Comparison of ENCODE assay signal across 17 mouse cellular contexts in genomic region chr7:98551041-98551440, GRCm38 (mm10).
DNase-seq lines count a peak whose midpoint lies in the region; ATAC-seq and TF ChIP-seq lines count a peak whose summit lies in the region.
"Had no signal": no experiment of that assay in that cellular context is flagged by ENCODE, and none has a peak within 500 bp of the region (broad histone marks: within the 10 kb centered on the region; RNA-seq: fewer than 3 reads in every experiment).

No protein-coding gene starts in this region.

- intact Hi-C loops in heart, postnatal 10 days (cut with DNase I), result no loop called here

- TF ChIP-seq EP300 in stomach, postnatal 0 days (optimal IDR thresholded peaks at IDR 0.05), result no peak

- no peak overlapping the region for H3K9ac ChIP-seq in intestine, embryonic 16.5 days (ENCODE audit: low read depth, low read length)
- H3K9ac ChIP-seq in intestine, embryonic 15.5 days, result no peak overlapping the region
- H3K9ac ChIP-seq in stomach, postnatal 0 days (ENCODE audit: low read length), result no peak overlapping the region
- H3K9ac ChIP-seq: embryonic facial prominence, embryonic 13.5 days; liver, embryonic 14.5 days; midbrain, embryonic 15.5 days had no signal

- no peak for ATAC-seq in intestine, embryonic 16.5 days
- ATAC-seq in intestine, embryonic 15.5 days, result no peak
- ATAC-seq in stomach, postnatal 0 days (ENCODE audit: low FRiP score, low TSS enrichment), result no peak
- ATAC-seq: forebrain, embryonic 14.5 days; hindbrain, embryonic 16.5 days; midbrain, embryonic 15.5 days had no signal

- 35% methylated on average over 3 of the region's 3 CpGs for WGBS in heart, embryonic 10.5 days
- WGBS in intestine, embryonic 16.5 days, result 48% methylated on average over 3 of the region's 3 CpGs
- 55% methylated on average over 3 of the region's 3 CpGs for WGBS in intestine, embryonic 15.5 days
- 34% methylated on average over 3 of the region's 3 CpGs for WGBS in lung, adult 2 months
- WGBS in stomach, postnatal 0 days, result 43% methylated on average over 3 of the region's 3 CpGs

- H3K4me1 ChIP-seq in heart, embryonic 10.5 days, result peaks cover 35% of the 10 kb centered on the region
- peaks cover 5% of the 10 kb centered on the region for H3K4me1 ChIP-seq in intestine, embryonic 16.5 days (ENCODE audit: control insufficient read depth, insufficient read depth, low read length)
- H3K4me1 ChIP-seq in intestine, embryonic 15.5 days (replicated peaks), result peaks cover 9% of the 10 kb centered on the region
- peaks cover 12% of the 10 kb centered on the region for H3K4me1 ChIP-seq in lung, adult 2 months (ENCODE audit: control insufficient read depth, insufficient read depth, low read length)
- no peaks in the 10 kb centered on the region for H3K4me1 ChIP-seq in stomach, postnatal 0 days (replicated peaks; ENCODE audit: control insufficient read depth, insufficient read depth)
- H3K4me1 ChIP-seq: midbrain, embryonic 15.5 days had no signal

- no peaks in the 10 kb centered on the region for H3K36me3 ChIP-seq in heart, embryonic 10.5 days
- no peaks in the 10 kb centered on the region for H3K36me3 ChIP-seq in intestine, embryonic 16.5 days (ENCODE audit: control insufficient read depth, insufficient read depth, low read length)
- no peaks in the 10 kb centered on the region for H3K36me3 ChIP-seq in intestine, embryonic 15.5 days
- H3K36me3 ChIP-seq in stomach, postnatal 0 days (ENCODE audit: control insufficient read depth, insufficient read depth, low read length), result no peaks in the 10 kb centered on the region
- H3K36me3 ChIP-seq: embryonic facial prominence, embryonic 13.5 days; midbrain, embryonic 15.5 days had no signal

- 0 out of 2 replicates have a peak, but pooled peaks have one; percentile 12 for TF ChIP-seq POLR2A in lung, adult 2 months (IDR thresholded peaks at IDR 0.05; ENCODE audit: borderline replicate concordance, extremely low read depth, low read depth, low read length)

- no peak overlapping the region for H3K4me2 ChIP-seq in intestine, embryonic 16.5 days (ENCODE audit: low read depth, low read length)
- H3K4me2 ChIP-seq in intestine, embryonic 15.5 days (replicated peaks), result no peak overlapping the region
- H3K4me2 ChIP-seq in stomach, postnatal 0 days (replicated peaks; ENCODE audit: low read depth), result no peak overlapping the region
- H3K4me2 ChIP-seq: embryonic facial prominence, embryonic 13.5 days; midbrain, embryonic 15.5 days had no signal

- H3K27me3 ChIP-seq in heart, embryonic 10.5 days (ENCODE audit: insufficient read depth, poor library complexity, severe bottlenecking), result no peaks in the 10 kb centered on the region
- no peaks in the 10 kb centered on the region for H3K27me3 ChIP-seq in intestine, embryonic 16.5 days (replicated peaks; ENCODE audit: control insufficient read depth, insufficient read depth, low read length)
- no peaks in the 10 kb centered on the region for H3K27me3 ChIP-seq in intestine, embryonic 15.5 days (replicated peaks)
- no peaks in the 10 kb centered on the region for H3K27me3 ChIP-seq in stomach, postnatal 0 days (ENCODE audit: control insufficient read depth, insufficient read depth, low read length)
- H3K27me3 ChIP-seq: embryonic facial prominence, embryonic 13.5 days; midbrain, embryonic 15.5 days had no signal

- no peak for DNase-seq in heart, embryonic 10.5 days (ENCODE audit: low spot score)
- no peak for DNase-seq in heart, postnatal 10 days
- DNase-seq in lung, adult 2 months, result no peak
- no peak for DNase-seq in lung, postnatal 25 days (ENCODE audit: low spot score)
- no peak for DNase-seq in stomach, postnatal 0 days (ENCODE audit: low spot score)
- DNase-seq: adrenal gland, postnatal 25 days; cerebellum, adult 11-12 months; cerebellum, postnatal 14 days; gastrocnemius, postnatal 14 days had no signal

- peak overlapping the region; percentile 81 for H3K27ac ChIP-seq in heart, embryonic 10.5 days
- peak overlapping the region; percentile 51 for H3K27ac ChIP-seq in intestine, embryonic 16.5 days (ENCODE audit: low read length)
- no peak overlapping the region for H3K27ac ChIP-seq in intestine, embryonic 15.5 days
- peak overlapping the region; percentile 45; the same call in 1 of the 2 replicates for H3K27ac ChIP-seq in stomach, postnatal 0 days (replicated peaks)
- H3K27ac ChIP-seq: embryonic facial prominence, embryonic 13.5 days; liver, embryonic 14.5 days; midbrain, embryonic 15.5 days had no signal

- H3K9me3 ChIP-seq in heart, embryonic 10.5 days, result no peaks in the 10 kb centered on the region
- H3K9me3 ChIP-seq in intestine, embryonic 16.5 days (ENCODE audit: control insufficient read depth, low read length), result no peaks in the 10 kb centered on the region
- no peaks in the 10 kb centered on the region for H3K9me3 ChIP-seq in intestine, embryonic 15.5 days
- no peaks in the 10 kb centered on the region for H3K9me3 ChIP-seq in stomach, postnatal 0 days (ENCODE audit: control insufficient read depth, low read length)
- H3K9me3 ChIP-seq: embryonic facial prominence, embryonic 13.5 days; midbrain, embryonic 15.5 days had no signal

- no peak for TF ChIP-seq CTCF in lung, adult 2 months (IDR thresholded peaks at IDR 0.05; ENCODE audit: insufficient read depth, low read length)
- TF ChIP-seq CTCF in stomach, postnatal 0 days (IDR thresholded peaks at IDR 0.05; ENCODE audit: low read depth), result no peak

- 0 out of 2 replicates have a peak overlapping the region, but pooled peaks have one; percentile 3 for H3K4me3 ChIP-seq in heart, embryonic 10.5 days
- H3K4me3 ChIP-seq in intestine, embryonic 16.5 days (ENCODE audit: low read length), result no peak overlapping the region
- no peak overlapping the region for H3K4me3 ChIP-seq in intestine, embryonic 15.5 days (replicated peaks)
- peak overlapping the region; percentile 33 for H3K4me3 ChIP-seq in lung, adult 2 months (replicated peaks; ENCODE audit: extremely low read depth, low read depth, low read length)
- H3K4me3 ChIP-seq in stomach, postnatal 0 days (ENCODE audit: low read depth, low read length), result no peak overlapping the region
- H3K4me3 ChIP-seq: embryonic facial prominence, embryonic 13.5 days; midbrain, embryonic 15.5 days; myocyte had no signal

Comparison
In these comparisons a context has a peak if more than half of its experiments do, and no peak if none do; other contexts are left out.
1. H3K4me3 ChIP-seq: peak in heart, embryonic 10.5 days (single experiment) and lung, adult 2 months (single experiment); none in intestine, embryonic 16.5 days (single experiment), intestine, embryonic 15.5 days (single experiment) and stomach, postnatal 0 days (single experiment).